Mouse (Mus musculus) ES-CJ7 (cell line): ENCODE results near the gene Dynll1.
"Not testable (repeated sequence)": the region's sequence is repeated elsewhere in the genome, so short reads cannot be mapped to it uniquely, and the experiment has no call there.

ENCODE experiments used
- DNase-seq: peaks from one replicate; pipeline ENCODE4 v3.0.0; 2011; ENCODE audit warnings: low read depth, low spot score

Dynll1 gene

DNA sequence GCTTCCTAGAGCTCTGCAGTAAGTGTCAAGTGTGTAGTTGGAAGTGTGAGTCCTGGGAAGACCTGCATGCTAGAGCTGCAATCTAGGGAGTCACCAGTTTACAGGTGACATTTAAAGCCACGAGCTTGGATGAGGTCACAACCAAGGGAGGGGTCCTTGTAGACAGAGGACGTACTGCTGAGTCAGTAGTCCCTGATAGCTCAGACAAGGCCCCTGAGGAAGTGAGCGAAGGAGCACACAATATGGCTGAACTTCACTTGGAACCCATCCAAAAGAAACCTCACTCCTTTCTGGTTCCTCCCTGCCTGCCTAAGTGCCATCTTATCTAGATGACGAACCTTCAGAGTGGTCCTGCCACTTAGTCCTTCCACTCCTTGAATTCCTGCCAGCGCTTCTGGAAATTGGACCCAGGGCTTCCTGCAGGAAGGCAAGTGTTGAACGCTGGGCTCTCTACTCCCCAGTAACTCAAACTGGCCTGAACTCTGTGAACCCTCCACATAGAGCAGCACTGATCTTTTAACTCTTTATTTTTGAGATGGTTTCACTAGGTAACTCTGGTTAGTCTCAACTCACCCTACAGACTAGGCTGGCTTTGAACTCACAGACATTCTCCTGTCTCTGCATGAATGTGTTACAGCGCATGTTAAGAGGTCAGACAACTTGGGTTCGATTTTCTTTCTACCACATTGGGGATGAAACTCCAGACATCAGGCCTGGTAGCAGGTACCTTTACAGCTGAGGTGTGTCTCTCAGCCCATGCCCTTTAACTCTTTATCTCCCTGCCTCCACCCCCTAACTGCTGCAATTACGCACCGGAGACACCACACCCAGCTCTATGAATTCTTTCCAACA is 12.2 kb upstream of the Dynll1 start:
- DNase-seq: no peak

DNA sequence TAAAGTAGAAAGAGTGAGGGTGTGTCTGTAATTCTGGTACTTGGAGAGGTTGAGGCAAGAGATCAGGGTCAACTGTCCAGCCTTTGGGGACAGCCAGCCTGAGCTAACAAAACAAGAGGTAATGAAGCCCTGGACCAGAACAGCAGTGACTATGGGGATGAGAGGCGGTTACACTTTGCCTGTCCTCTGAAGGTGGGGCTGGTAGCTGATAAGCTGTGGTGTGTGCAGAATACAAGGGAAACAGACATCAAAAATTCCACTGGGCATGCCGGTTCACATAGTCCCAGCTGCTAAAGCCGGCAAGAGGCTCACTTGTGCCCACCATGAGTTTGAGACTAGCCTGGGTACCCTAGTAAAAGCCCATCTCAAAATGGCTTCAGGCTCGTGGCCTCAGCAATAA is 11.6 kb upstream of the Dynll1 start:
- DNase-seq: no peak

DNA sequence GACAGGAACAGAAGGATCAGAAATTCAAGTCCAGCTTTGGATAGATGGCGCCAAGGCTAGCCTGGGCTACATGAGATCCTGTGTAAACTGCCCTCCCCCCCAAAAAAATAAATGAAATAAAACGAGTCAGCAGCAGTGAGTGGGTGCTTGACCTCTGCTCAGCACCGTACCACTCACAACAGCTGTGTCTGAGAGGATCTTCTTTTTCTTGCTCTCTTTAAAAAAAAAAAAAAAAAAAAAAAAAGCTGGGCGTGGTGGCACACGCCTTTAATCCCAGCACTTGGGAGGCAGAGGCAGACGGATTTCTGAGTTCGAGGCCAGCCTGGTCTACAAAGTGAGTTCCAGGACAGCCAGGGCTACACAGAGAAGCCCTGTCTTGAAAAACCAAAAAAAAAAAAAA is 1.4 kb upstream of the Dynll1 start:
- DNase-seq: not testable (repeated sequence)

DNA sequence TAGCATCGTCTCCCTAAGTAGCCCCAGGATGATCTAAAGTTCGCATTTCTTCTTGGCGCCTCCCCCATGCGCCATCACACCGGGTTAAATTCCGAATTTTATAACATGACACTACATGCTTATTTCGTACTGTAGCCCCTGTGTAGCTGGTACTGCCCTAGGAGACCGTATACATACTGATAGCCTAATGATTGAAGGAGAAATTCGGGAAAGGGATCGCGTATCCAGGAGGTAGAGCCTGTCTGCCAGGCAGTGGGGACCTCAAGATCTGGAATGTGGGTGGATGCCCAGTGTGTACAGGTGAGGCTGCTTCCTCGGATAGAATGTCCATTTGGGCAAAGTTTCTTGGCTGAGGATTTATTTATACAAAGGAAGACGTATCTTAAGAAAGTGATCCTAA is 816 bp upstream of the Dynll1 start:
- no peak for DNase-seq

DNA sequence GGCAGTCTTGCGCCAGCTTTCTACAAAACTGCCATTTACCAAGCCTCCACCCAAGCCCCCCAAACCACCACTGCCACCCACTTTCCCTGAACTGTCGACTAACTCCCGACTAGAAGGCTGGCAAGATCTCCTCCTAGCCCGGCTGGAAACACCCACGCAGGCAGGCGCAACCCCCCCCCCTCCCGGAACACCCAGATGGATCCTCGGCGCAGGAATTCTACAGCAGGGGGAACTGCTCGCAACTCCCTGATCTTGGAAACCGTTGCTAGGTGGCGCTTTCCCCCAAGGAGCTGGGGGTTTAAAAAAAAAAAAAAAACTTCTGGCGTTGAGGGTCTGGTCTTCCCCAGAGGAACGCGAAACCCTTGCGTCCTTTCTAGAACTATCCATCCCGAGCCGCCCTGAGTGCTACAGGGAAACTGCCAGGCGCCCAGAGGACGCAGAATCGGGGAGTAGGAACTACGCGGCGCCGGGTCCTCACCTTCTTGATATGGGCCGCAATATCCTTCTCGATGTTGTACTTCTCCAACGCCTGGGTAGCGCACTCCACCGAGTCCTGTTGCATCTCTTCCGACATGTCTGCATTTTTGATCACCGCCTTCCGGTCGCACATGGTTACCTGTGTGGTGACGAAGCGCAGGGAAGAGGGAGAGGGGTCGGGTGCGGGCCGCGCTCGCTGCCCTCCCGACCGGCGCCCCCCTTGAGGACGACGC is 609 bp downstream of the Dynll1 start:
- DNase-seq: peak; percentile 76

DNA sequence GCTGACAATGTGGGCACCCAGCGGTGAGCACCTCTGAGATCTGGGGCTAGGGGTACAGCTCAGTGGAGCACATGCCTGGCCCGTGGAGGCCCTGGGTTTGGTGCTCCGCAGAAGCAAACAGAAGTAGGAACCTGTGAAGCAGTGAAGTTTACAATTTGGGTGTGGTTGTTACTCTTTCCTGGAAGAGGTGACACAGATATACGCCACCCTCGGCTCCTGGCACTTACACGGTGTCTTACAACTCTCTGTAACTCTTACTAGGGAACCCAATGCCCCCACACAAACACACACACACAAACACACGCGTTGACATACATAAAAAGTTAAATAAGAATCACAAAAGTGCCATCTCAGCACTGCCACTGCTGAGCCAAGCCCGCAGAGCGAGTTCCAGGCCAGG is 4.5 kb downstream of the Dynll1 start:
- no peak for DNase-seq

DNA sequence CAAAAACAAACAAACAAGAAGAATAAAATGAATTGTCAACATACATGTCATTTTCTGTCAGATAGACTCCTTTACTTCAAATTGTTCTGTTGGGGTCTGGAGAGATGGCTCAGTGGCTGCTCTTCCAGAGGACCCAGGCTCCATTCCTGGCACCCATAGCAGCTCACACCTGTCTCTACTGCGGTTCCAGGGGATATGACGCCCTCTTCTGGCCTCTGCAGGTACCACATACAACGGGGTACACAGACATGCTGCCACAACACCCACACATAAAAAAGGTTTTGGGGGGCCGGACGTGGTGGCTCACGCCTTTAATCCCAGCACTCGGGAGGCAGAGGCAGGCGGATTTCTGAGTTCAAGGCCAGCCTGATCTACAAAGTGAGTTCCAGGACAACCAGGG is 6.6 kb downstream of the Dynll1 start:
- peak; percentile 57 for DNase-seq

DNA sequence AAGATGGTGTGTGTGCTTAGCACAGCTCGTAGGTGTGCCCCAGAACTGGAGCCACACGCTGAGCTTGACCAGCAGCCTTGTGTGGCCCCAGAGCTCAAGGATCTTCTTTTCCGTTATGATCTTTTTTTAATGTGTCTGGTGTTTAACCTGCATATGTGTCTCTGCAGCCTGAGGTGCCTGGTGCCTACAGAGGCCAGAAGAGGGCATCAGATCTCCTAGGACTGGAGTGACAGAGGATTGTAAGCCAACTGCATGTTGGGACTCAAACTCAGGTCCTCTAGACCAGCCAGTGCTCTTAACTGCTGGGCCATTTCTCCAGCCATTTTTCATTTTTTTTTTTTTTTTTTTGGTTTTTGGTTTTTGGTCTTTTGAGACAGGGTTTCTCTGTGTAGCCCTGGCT is 16.1 kb downstream of the Dynll1 start:
- no peak for DNase-seq

DNA sequence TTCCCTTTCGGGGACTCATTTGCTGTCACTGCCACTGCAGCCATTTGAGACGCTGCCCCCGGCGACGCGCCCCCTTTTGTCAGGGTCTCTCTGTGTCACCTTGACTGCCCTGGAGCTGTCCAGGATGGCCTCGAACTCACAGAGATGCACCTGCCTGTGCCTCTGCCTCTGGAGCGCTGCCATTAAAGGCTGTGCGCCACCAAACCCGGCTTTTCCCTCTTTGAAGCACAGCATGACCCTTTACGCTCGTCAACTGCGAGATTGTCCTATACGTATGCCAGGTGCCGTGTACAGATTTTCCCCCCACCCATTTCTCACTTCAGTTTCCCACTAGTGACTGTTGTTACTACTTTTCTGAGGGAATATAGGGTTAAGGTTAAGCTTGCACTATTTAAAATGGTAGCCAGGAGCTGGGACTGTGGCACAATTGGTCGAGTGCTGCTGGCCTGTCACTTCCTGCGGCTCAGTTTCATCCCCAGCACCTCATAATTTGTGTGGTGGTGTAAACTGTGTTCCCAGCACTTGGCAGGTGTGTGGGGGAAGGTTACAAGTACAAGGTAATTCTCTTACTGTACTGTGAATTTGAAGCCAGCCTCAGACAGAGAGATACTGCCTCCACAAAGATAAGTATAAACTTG is 20.6 kb downstream of the Dynll1 start:
- peak; percentile 63 for DNase-seq

DNA sequence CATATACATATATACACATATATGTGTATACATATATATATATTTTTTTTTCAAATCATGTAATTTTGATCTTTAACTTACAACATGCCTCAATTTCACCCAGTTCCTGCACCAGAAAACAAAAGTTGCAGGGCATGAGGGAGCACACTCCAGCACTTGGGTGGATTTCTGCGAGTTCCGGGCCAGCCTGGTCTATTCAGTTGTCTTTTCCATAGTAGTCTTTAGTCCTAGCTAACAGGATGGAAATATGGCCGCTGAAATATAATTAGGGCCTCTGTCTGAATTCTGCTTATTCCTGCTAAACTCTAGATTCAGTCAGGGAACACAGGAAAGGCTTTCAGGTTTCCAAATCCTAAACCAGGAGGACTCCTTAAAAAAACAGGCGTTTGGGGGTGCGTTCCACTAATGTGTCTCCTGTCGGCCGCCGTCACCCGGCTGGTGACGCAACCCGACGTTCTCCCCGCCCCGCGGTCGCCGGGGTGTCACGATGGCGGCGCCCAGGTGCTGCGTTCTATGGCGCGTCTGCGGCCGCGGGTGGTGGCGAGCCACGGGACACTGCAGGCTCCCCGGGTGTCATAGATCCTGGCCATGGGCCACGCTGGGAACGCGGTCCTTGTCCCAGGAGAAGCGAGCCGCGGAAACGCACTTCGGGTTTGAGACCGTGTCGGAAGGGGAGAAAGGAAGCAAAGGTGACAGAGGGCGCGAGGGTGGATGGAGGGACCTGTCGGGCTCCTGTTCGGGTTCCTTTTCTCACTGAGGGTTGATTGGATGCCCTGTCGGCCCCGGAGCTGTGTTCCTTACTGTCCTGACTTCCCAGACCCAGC is 21.4 kb downstream of the Dynll1 start, which contains the start of gene Coq5:
Gene Coq5 (plus strand): TSS at position 441 of the 824 bp plus-strand sequence.
- peak; percentile 76 for DNase-seq

DNA sequence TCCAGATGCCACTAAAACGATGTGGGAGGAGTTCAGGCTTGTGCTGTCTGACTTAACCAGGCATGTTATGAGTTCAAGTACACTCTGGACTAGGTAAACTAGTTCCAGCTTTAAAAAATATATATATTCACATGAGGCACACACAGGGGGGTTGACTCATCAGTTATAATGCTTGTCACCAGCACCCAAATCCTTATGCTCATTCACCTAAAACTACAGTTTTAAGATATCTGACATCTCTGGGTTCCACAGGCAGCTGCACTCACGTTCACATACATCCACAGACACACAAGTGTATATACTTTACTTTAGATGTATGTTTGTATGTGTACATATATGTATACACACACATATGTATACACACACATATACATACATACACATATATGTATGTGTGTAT is 22.0 kb downstream of the Dynll1 start:
- DNase-seq: no peak

DNA sequence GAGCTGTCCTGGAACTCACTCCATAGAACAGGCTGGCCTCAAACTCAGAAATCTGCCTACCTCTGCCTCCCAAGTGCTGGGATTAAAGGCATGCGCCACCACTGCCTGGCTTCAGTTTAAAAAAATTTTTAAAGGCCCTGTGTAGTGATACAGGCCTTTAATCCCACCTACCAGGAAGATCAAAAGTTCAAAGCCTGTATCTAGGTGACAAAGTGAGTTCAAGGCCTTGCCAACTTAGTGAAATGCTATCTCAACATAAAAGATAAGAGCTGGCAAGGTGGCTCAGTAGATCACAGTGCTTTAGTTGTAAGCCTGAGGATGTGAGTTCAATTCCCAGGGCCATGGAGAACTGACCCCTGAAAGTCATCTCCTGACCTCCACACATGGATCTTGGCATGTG is 22.7 kb downstream of the Dynll1 start:
- no peak for DNase-seq

DNA sequence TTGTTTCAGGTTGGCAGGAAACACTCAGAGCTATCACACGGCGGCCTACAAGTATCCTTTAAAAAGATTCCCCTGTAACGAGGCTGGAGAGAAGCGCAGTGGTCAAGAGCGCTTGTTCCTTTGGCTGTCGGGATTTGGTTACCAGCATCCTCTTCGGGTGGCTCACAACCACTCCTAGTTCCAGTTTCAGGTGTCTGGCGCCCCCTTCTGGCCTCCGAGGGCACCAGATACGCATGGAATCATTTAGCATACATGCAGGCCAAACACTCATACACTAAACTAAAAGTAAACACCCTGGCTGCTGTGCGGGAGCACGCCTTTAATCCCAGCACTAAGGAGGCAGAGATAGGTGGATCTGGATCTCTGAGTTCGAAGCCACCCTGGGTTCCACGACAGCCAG is 24.8 kb downstream of the Dynll1 start:
- DNase-seq: peak; percentile 96

DNA sequence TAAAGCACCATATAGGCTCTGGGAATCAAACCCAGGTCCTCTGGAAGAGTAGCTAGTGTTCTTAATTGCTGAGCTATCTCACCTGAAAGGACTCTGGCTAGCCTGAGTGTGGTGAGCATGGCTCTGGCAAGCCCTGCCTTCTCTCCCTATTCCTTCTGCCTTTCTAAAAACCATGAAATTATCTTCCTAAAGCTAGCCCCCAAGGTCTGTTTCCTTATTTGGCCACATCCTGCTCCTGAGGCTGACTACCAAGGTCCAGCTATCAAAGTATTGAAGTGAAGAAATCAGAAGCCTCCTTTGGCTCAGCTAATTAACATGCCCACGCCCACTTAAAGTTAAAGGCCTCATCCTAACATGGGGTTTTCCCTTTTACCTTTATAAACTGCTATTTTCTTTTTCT is 26.0 kb downstream of the Dynll1 start:
- DNase-seq: no peak

DNA sequence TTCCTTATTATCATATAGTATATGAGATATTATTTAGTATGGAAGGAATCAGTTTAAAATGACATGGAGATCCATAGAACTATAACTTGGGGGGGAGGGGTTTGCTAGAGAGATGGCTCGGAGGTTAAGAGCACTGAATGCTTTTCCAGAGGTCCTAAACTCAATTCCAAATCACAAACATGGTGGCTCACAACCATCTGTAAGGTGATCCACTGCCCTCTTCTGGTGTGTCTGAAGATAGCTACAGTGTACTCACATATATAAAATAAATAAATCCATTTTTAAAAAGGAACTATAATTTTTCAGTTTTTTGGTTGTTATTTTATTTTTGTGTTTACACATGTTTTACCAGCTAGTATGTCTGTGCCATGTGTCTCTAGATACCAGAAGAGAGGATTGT is 26.4 kb downstream of the Dynll1 start:
- DNase-seq: no peak

DNA sequence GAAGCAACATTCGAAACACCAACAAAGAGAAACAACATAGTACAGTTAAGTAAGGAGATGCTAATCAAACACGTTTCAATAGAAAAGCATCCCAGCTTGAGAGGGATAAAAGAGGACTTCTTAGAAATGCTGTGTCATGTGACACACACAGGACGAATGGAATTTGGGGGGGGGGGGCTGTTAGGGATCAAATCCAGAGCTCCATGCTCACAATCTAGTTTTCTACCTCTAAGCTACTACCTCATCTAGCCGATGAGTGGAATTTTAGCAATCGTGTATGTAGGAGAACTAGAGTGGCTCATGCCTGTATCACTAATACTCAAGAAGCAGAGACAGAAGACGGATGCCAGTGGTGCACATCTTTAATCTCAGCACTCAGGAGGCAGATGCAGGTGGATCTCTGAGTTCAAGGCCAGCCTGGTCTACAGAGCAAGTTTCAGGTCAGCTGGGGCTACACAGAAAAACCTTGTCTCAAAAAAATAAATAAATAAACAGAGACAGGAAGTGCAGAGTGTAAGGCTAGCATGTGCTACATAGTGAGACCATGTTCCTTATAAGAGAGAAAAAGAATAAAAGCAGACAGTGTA is 27.2 kb downstream of the Dynll1 start:
- DNase-seq: no peak

DNA sequence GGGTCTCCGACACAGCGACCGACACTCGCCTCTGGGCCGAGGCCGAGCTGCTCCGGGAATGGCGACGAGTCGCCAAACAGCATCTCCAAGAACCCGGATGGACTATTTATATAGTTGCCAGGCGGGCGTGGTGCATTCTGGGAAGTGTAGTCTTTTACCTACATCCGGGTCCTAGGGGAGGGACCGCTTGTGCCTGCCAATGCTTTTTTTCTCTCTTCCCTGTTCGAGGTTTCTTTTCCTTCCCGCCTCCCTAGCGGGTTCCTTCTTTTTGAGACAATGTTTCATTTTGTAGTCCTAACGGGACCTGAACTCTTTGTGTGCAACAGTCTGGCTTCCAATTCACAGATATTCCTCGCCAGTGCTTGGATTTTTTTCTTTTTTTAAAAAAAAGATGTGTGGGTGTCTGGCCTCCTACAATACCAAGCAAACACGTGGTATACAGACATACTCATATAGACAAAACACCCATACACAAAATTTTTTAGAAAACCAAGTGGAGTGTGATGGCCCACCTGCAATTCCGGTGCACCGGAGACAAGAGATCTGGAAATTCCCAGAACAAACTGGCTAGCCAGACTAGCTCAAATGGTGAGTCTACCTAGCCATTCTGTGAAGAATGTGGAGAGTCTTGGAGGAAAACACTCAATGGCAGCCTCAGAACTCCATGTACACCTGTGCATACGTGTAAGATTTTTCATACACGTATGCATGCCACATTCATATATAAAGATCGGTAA is 27.8 kb downstream of the Dynll1 start, which contains the start of gene Rnf10:
Gene Rnf10 (minus strand): TSS at position 87 of the 737 bp plus-strand sequence.
- DNase-seq: peak; percentile 98

DNA sequence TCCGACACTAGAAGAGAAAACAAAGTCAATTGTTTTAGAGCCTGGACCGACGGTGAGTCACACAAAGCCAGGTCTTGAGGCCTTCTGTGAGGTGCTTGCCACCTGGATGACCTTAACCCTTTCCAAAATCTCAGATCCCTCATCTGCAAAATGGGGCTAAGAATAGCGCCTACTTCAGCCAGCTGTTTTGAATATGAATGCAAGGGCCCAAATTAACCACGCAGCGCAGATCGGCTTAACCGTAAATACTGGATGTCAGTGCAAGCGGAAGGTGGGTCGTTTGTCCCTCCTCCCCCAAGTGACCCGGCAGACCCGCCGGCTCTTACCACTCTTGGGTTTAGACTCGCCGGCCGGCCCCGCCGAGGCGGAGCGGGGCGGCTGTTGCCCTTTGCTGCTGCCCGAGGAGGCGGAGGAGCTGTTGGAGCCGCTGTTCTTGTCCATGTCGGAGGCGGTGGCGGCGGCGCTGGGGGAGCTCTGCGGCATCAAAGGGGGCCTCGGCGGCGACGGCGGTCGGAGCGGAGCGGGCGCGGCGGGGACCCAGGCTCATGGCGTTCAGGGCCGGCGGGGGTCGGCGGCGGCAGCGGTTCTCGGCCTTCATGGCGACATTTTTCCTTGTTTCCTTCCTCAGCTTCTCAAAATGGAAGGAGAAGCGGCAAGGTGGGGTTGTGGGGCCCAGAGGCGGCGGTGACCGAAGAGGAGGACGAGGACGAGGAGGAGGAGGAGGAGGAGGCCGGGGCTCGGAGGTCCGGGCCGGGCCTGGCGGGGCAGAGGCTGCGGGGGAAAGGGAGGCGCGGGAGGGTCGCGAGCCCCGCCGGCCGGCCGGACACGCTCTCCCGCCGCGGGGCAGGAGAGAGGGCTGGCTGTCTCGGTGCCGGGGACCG is 28.6 kb downstream of the Dynll1 start:
- peak; percentile 83 for DNase-seq

DNA sequence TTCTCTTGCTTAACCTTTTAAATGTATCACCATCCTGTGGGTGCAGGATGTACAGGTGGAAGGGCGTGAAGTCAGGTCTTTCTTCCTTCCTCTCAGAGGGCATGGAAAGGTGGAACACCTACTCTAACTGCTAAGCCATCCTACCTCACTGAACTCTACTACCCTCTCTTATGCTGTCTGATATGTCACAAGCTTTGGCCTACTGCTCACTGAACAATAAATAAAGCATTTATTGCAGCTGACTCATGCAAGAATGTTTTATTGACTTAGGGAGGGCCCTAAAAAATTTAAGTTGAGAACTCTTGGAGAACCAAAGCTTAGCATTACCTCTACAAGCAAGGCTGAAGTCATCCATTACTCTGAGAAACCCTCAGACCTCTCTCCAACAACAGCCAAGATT is 30.8 kb downstream of the Dynll1 start:
- DNase-seq: no peak

DNA sequence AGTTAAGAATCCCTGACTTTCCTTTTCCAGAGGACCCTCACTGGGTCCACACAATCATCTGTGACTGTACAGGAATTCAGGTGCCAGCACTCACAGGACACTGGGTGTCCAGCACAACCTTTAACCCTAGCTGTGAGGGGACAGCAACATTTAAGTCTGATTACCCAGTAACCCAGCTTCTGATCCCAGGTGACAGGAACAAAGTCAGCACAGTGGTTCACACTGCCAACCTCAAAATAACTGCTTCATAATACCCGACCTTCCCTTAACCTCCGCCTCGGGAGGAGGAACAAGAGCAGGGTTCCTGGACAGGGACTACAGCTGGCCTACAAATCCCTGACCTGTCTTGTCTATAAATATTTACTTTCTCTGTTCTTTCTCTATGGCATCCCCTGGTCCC is 32.5 kb downstream of the Dynll1 start:
- DNase-seq: no peak
